Mouse (Mus musculus) heart, postnatal 0 days (tissue): ENCODE data around the gene Ust.

Source experiments
- CTCF ChIP-seq: IDR thresholded peaks from 2 replicates; pipeline ENCODE4 v1.5.1; 2016; ENCODE audit warnings: antibody characterized with exemption, control low read depth, low read depth
- EP300 ChIP-seq: IDR thresholded peaks from 2 replicates; pipeline ENCODE4 v1.6.1; 2016; ENCODE audit warnings: antibody characterized with exemption, low read depth

DNA sequence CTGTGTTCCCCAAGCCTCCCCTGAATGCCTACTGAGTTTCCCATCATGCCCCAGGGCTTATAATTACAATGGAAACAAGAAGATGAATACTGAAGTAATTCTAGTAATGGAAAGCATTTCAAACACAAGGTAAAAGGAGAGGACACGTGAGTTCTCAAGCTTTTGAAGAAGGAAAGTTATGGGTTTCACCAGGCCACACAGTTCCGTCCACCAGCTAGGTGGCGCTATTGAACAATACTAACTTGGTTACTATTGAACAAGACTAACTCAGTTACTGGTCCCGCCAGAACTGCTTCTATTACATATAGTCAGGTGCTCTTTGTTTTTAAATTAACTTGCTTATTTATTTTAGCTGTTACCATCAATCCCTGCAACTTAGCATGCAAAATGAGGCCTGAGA lies 276.3 kb downstream of the Ust start:
- TF ChIP-seq EP300: no peak
- TF ChIP-seq CTCF: peak; percentile 68
